Mouse (Mus musculus) neural tube, embryonic 11.5 days (tissue): Measurements from ENCODE around the gene Ctns. TPM values are rescaled to one million over a fixed set of nuclear protein-coding genes. Genes with fewer than 3 reads are reported as not detected.
A peak's percentile ranks its signal among the peaks of the same experiment; 100 is the strongest.

Source experiments
- ATAC-seq: fragments of 200-750 bp; cut with Nextera tagmentation; 2 replicates; pipeline ENCODE4 v1.8.0; 2017; ENCODE audit warnings: moderate number of reproducible peaks, mild to moderate bottlenecking, moderate TSS enrichment, moderate library complexity; ENCODE audit not compliant: insufficient read depth, low FRiP score, low TSS enrichment
- DNase-seq: peaks from one replicate; pipeline ENCODE4 v3.0.0-alpha.2; 2015; ENCODE audit warnings: low spot score
- H3K27ac ChIP-seq: fragments of 300-500 bp; sonication (generic); 2 replicates; pipeline ENCODE4 v1.5.1; 2014; ENCODE audit warnings: low read depth, mild to moderate bottlenecking, low read length
- H3K27me3 ChIP-seq: fragments of 300-500 bp; sonication (generic); 2 replicates; pipeline ENCODE4 v1.6.1; 2014; ENCODE audit warnings: mild to moderate bottlenecking, low read length, mixed read lengths; ENCODE audit not compliant: control insufficient read depth, insufficient read depth
- H3K36me3 ChIP-seq: fragments of 300-500 bp; sonication (generic); 2 replicates; pipeline ENCODE4 v1.6.1; 2014; ENCODE audit warnings: mild to moderate bottlenecking, low read length, moderate library complexity, mixed read lengths; ENCODE audit not compliant: control insufficient read depth, insufficient read depth
- H3K4me1 ChIP-seq: fragments of 300-500 bp; sonication (generic); 2 replicates; pipeline ENCODE4 v1.6.1; 2014; ENCODE audit warnings: low read length, mixed read lengths; ENCODE audit not compliant: control insufficient read depth, insufficient read depth
- H3K4me2 ChIP-seq: fragments of 300-500 bp; sonication (generic); 2 replicates; pipeline ENCODE4 v1.6.1; 2014; ENCODE audit warnings: low read depth, mild to moderate bottlenecking, moderate library complexity
- H3K4me3 ChIP-seq: fragments of 300-500 bp; sonication (generic); 2 replicates; pipeline ENCODE4 v1.5.1; 2014; ENCODE audit warnings: low read depth, low read length
- H3K9ac ChIP-seq: fragments of 300-500 bp; sonication (generic); 2 replicates; pipeline ENCODE4 v1.6.1; 2014; ENCODE audit warnings: mild to moderate bottlenecking, low read length
- H3K9me3 ChIP-seq: fragments of 300-500 bp; sonication (generic); 2 replicates; pipeline ENCODE4 v1.6.1; 2016; ENCODE audit warnings: low read length; ENCODE audit not compliant: control insufficient read depth
- WGBS: fragments of 180-500 bp; shearing (Covaris S2); extraction: QIAGEN DNeasy Blood & Tissue Kit; methylation state at CpG from one replicate; pipeline ENCODE4 v1.1.7; 2014; 5-methylcytosine and 5-hydroxymethylcytosine counted together
- polyA plus RNA-seq: library from polyadenylated mRNA; unstranded; fragments of >200 nt; fragmentation: Nextera tagmentation; extraction: Ambion mirVana; gene quantifications from 2 replicates; pipeline ENCODE4 v1.2.1, GENCODE M21; 2014

Gene Ctns
- polyA plus RNA-seq, 1 experiment from 2014 or later, result 21.3 TPM

- DNase-seq, result no peak
- peaks cover 12% of the 10 kb centered on the region for H3K4me1 ChIP-seq
- H3K4me3 ChIP-seq, result peak overlapping the region; percentile 92
- H3K9me3 ChIP-seq, result no peaks in the 10 kb centered on the region
- ATAC-seq, result peak; percentile 0; the same call in 1 of the 2 replicates
- H3K4me2 ChIP-seq, result peak overlapping the region; percentile 52
- WGBS, result 5% methylated on average over 2 of the region's 2 CpGs
- peaks cover 3% of the 10 kb centered on the region; the same call in 1 of the 2 replicates for H3K36me3 ChIP-seq
- no peaks in the 10 kb centered on the region for H3K27me3 ChIP-seq
- H3K27ac ChIP-seq, result peak overlapping the region; percentile 81; the same call in 1 of the 2 replicates
- H3K9ac ChIP-seq, result peak overlapping the region; percentile 79
These were observed 20.9 kb downstream of the Ctns start for GRCm38 (mm10) chr11:73177895-73178294.

GRCm38 (mm10) chr11:73177509-73177875 is 21.4 kb downstream of the Ctns start:
- Histone ChIP-seq H3K9me3 (no peaks in the 10 kb centered on the region), H3K4me1 (peaks cover 12% of the 10 kb centered on the region), H3K27ac (peak overlapping the region; percentile 81), H3K27me3 (no peaks in the 10 kb centered on the region), H3K9ac (peak overlapping the region; percentile 79), H3K4me2 (peak overlapping the region; percentile 52), H3K36me3 (peaks cover 3% of the 10 kb centered on the region; the same call in 1 of the 2 replicates), H3K4me3 (peak overlapping the region; percentile 92)
- DNase-seq, result peak; percentile 83
- ATAC-seq, result peak; percentile 61
- WGBS, result 0% methylated on average over 28 of the region's 28 CpGs

- Histone ChIP-seq H3K27ac (peak within 1 kb of the TSS; percentile 81), H3K4me3 (peak within 1 kb of the TSS; percentile 92), H3K36me3 (no peaks in the 10 kb centered on the region), H3K9ac (peak within 1 kb of the TSS; percentile 83), H3K4me1 (peaks cover 12% of the 10 kb centered on the region), H3K9me3 (no peaks in the 10 kb centered on the region), H3K4me2 (peak within 1 kb of the TSS; percentile 73), H3K27me3 (no peaks in the 10 kb centered on the region)
- WGBS, result under 1% methylated on average over 76 of the region's 81 CpGs
- DNase-seq (peak; percentile 96), ATAC-seq (peak; percentile 98)
These were observed 22.0 kb downstream of the Ctns start, which contains the start of the genes Emc6 and Tax1bp3 for GRCm38 (mm10) chr11:73176608-73177508. Gene Emc6 (minus strand): TSS chr11:73177037. Gene Tax1bp3 (plus strand): TSS chr11:73177083.

GRCm38 (mm10) chr11:73176186-73176585 is 22.7 kb downstream of the Ctns start:
- Histone ChIP-seq H3K4me1 (peaks cover 12% of the 10 kb centered on the region), H3K36me3 (no peaks in the 10 kb centered on the region), H3K4me3 (peak overlapping the region; percentile 92), H3K9me3 (no peaks in the 10 kb centered on the region), H3K27ac (no peak overlapping the region), H3K27me3 (no peaks in the 10 kb centered on the region), H3K9ac (peak overlapping the region; percentile 83), H3K4me2 (peak overlapping the region; percentile 73)
- 1% methylated on average over 15 of the region's 15 CpGs for WGBS
- DNase-seq (no peak), ATAC-seq (no peak)

DNA sequence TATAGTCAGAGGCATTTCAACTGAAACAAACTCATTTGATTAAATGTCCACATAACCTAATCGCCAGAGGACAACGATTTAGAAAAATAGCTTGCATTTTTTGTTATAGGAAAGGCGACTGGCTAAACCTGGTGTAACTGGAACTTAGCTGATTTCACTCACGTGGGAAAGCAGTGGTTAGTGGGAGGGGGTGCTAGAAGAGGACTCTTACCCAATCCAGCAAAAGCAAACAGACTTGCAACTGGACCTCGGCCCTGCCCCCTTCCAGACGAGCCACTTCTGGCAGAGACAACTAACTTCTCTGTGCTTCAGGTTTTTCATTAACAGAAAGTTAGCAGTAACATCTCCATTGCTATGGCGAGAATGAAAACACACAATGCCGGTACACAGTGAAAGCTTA is 23.2 kb downstream of the Ctns start:
- 44% methylated on average over 8 of the region's 8 CpGs for WGBS
- peaks cover 12% of the 10 kb centered on the region for H3K4me1 ChIP-seq
- H3K9me3 ChIP-seq, result no peaks in the 10 kb centered on the region
- H3K4me3 ChIP-seq, result peak overlapping the region; percentile 92
- no peak for ATAC-seq
- H3K27me3 ChIP-seq, result no peaks in the 10 kb centered on the region
- H3K36me3 ChIP-seq, result no peaks in the 10 kb centered on the region
- no peak for DNase-seq
- peak overlapping the region; percentile 73 for H3K4me2 ChIP-seq
- H3K27ac ChIP-seq, result no peak overlapping the region
- H3K9ac ChIP-seq, result peak overlapping the region; percentile 83; the same call in 1 of the 2 replicates

DNA sequence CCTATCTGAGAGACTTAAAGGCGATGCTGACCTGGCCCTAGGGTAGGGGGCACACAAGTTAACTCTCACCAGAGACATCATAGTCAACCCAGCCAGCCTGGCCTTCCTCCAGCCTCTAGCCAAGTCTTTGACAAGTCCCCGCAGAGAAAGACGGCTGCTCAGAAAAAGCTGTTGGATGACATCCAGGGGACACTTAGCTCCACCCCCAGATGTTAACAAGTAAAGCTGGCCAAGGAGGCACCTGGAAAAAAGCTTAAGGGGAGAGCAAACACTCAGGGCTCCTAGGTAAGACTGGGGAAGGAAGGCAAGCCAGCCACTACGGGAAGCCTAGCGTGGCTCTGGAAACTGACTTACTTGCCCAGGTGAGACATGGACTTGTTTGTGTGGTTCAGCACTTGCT is 26.7 kb downstream of the Ctns start:
- Histone ChIP-seq H3K27ac (no peak overlapping the region), H3K9ac (no peak overlapping the region), H3K36me3 (no peaks in the 10 kb centered on the region), H3K9me3 (no peaks in the 10 kb centered on the region), H3K4me3 (no peak overlapping the region), H3K4me2 (no peak overlapping the region), H3K27me3 (no peaks in the 10 kb centered on the region), H3K4me1 (peaks cover 6% of the 10 kb centered on the region)
- whole genome bisulfite sequencing, result 66% methylated on average over 5 of the region's 5 CpGs
- ATAC-seq, result no peak
- no peak for DNase-seq

DNA sequence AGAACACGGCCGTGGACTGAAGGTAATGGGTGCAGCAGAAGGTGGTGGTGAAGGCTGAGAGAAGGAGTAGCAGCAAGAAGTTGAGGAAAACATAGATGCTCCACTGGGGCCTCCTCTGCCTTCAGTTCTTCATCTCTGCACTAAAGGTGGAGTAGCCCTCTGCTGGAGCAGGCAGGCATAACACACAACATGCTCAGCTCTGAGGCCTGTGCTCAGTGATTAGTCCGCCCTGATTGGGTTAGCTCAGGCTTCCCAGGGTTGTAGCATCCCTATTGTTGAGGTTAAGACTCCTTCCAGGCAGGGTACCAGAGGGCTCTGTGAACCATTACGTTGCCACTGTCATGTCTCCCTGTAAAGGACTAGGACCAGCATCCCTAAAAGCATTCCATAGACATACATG is 29.6 kb downstream of the Ctns start:
- peak; percentile 61 for DNase-seq
- no peaks in the 10 kb centered on the region for H3K27me3 ChIP-seq
- no peak overlapping the region for H3K4me3 ChIP-seq
- H3K36me3 ChIP-seq, result no peaks in the 10 kb centered on the region
- no peak overlapping the region for H3K4me2 ChIP-seq
- WGBS, result 46% methylated on average over 4 of the region's 4 CpGs
- no peak overlapping the region for H3K27ac ChIP-seq
- no peaks in the 10 kb centered on the region for H3K4me1 ChIP-seq
- ATAC-seq, result peak; percentile 27; the same call in 1 of the 2 replicates
- no peak overlapping the region for H3K9ac ChIP-seq
- H3K9me3 ChIP-seq, result no peaks in the 10 kb centered on the region

DNA sequence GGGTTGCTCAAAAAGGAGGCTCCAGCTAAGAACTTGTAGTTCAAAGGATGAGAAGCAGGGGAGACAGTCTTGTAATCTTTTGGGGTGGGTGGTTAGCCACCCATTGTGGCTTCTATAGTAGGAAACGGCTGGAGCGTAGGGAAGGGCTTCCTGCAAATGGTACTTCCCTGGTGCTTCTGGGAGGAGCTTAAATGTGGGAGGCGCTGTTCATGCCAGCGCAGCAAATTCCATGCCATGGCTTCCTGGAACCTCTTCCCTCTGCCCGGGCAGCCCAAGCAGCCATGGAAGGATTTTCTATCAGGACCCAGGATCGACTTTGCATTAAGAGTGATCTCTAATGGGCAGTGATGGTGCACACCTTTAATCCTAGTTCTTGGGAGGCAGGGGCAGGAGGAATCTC is 30.3 kb downstream of the Ctns start:
- WGBS, result 76% methylated on average over 6 of the region's 6 CpGs
- no peak overlapping the region for H3K4me2 ChIP-seq
- ATAC-seq (no peak), DNase-seq (no peak)
- no peak overlapping the region for H3K27ac ChIP-seq
- no peaks in the 10 kb centered on the region for H3K27me3 ChIP-seq
- no peaks in the 10 kb centered on the region for H3K36me3 ChIP-seq
- H3K9me3 ChIP-seq, result no peaks in the 10 kb centered on the region
- no peaks in the 10 kb centered on the region for H3K4me1 ChIP-seq
- H3K4me3 ChIP-seq, result no peak overlapping the region
- no peak overlapping the region for H3K9ac ChIP-seq

- Histone ChIP-seq H3K27me3 (no peaks in the 10 kb centered on the region), H3K27ac (no peak overlapping the region), H3K9me3 (no peaks in the 10 kb centered on the region), H3K4me2 (no peak overlapping the region), H3K9ac (no peak overlapping the region), H3K36me3 (no peaks in the 10 kb centered on the region), H3K4me3 (no peak overlapping the region), H3K4me1 (no peaks in the 10 kb centered on the region)
- 85% methylated on average over 8 of the region's 8 CpGs for WGBS
- ATAC-seq (no peak), DNase-seq (no peak)
These were observed 30.8 kb downstream of the Ctns start for GRCm38 (mm10) chr11:73168071-73168470.
